Mouse (Mus musculus): ENCODE results near the gene Efcab6.

Gene Efcab6

GRCm38 (mm10) chr15:84058841-84059240 is 6.3 kb downstream of the Efcab6 start:
- no peak for DNase-seq (ENCODE audit: low spot score in 2 of 2)

DNA sequence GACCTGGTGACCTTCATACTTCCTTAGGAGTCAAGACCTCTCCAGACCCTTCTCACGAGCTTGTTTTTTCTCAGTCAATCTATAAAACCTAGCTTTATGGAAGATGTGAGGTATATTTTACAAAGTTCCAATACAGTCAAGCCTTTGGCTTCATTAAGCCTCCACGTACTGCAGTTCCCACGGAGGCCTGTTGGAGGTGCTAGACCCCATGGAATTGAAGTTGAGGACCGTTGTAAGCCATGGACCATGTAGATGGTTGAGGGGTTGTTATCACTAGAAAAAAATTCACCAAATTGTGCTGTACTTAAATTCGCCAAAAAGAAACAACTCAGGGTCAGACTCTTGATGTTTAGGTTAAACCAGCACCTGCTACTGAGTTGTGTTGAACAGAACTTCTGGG is 9.1 kb downstream of the Efcab6 start:
- no peak for DNase-seq (ENCODE audit: low spot score in 2 of 2)

- DNase-seq (ENCODE audit: low spot score in 2 of 2) = peak in 1 of 2 experiments; percentile 85
Observed at GRCm38 (mm10) chr15:84053859-84054258, 11.3 kb downstream of the Efcab6 start.

- DNase-seq (ENCODE audit: low spot score in 2 of 2) = no peak
Observed at GRCm38 (mm10) chr15:84053240-84053639, 11.9 kb downstream of the Efcab6 start.

DNA sequence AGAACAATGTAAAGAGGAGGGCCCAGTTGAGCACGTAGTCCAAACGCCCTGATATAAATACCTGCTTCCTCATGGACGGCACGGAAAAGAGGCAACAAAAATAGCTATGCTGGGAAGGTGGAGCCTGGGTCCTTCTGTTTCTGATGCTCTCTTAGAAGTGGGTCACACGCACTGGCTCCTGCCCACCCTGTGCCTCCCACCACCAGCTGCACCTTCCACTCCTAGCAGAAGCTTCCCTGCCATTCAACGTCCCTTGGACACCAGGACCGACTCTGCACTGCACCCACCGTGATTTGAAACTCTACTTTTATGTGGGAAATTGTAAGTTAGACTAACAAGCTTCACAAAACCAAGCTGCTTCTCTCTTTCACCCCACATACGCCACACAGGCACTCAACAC is 12.8 kb downstream of the Efcab6 start:
- DNase-seq (ENCODE audit: low spot score in 2 of 2) = no peak

DNA sequence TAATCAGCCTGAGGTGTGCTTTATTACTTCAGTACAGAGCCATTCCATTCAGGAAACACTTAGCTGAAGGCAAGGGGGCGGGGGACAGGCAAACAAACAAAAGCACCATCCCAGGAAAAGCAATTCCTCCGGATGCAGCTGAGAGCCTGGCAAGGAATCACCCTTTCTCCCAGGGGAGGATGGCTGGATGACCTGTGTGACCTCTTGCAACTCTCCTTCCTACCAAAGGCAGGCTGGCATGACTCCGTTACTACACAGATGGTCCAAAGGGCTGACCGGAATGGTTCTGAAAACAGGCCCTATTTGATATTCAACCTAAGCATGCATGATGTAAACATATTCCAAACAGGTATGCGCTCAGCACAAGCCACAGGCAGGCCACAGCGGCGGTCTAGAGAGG is 15.6 kb downstream of the Efcab6 start:
- no peak for DNase-seq (ENCODE audit: low spot score in 2 of 2)

DNA sequence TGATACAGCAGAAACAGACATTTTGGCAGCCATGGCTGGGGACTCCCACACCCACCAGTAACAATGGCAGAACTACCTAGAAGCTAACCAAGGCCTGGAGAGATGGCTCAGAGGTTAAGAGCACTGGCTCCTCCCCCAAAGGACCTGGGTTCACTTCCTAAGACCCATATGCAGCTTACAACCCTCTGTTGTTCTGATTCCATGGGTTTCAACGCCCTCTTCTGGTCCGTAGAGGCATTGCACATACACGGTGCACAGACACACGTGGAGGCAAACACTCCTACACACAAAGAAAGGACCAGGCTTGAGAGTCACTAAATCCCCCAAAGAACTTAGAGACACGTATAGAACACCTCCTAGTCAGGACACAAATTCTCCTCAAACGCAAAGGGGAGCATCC is 19.6 kb downstream of the Efcab6 start:
- DNase-seq (ENCODE audit: low spot score in 2 of 2) = no peak

- DNase-seq (ENCODE audit: low spot score in 2 of 2) = no peak
Observed at GRCm38 (mm10) chr15:84037067-84037466, 28.1 kb downstream of the Efcab6 start.

GRCm38 (mm10) chr15:84025651-84026050 is 39.5 kb downstream of the Efcab6 start:
- no peak for DNase-seq (ENCODE audit: low spot score in 2 of 2)

GRCm38 (mm10) chr15:84024851-84025250 is 40.3 kb downstream of the Efcab6 start:
- DNase-seq (ENCODE audit: low spot score in 2 of 2) = no peak

GRCm38 (mm10) chr15:84009366-84010083 is 55.7 kb downstream of the Efcab6 start:
- no peak for DNase-seq (ENCODE audit: low spot score in 2 of 2)

GRCm38 (mm10) chr15:84004306-84004705 is 60.9 kb downstream of the Efcab6 start:
- DNase-seq (ENCODE audit: low spot score in 2 of 2) = no peak

GRCm38 (mm10) chr15:83999071-83999470 is 66.1 kb downstream of the Efcab6 start:
- no peak for DNase-seq (ENCODE audit: low spot score in 2 of 2)

- no peak for DNase-seq (ENCODE audit: low spot score in 2 of 2)
Observed at GRCm38 (mm10) chr15:83998586-83998985, 66.6 kb downstream of the Efcab6 start.

DNA sequence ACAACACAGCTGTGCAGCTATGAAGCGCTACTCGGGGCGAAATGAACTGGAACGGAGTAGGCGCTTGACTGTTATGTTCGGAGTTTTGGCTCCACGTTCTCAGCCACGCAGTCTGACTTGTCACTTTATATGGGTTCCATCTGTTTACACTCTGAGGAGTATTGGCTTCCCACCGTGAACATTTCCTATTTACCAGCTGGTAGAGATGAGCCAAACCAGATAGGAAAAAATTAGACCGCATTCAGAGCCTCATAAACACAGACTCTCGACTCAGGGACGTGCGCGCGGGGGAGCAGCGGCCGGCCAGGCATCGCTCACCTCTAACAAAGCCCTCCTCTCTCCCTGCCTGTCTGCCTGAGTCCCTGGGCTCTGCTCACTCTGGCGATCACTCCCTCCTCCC is 67.1 kb downstream of the Efcab6 start:
- peak; percentile 69 to 80 for DNase-seq (ENCODE audit: low spot score in 2 of 2)

GRCm38 (mm10) chr15:83997550-83997949 is 67.6 kb downstream of the Efcab6 start:
- no peak for DNase-seq (ENCODE audit: low spot score in 2 of 2)

GRCm38 (mm10) chr15:83996864-83997263 is 68.3 kb downstream of the Efcab6 start:
- no peak for DNase-seq (ENCODE audit: low spot score in 2 of 2)

DNA sequence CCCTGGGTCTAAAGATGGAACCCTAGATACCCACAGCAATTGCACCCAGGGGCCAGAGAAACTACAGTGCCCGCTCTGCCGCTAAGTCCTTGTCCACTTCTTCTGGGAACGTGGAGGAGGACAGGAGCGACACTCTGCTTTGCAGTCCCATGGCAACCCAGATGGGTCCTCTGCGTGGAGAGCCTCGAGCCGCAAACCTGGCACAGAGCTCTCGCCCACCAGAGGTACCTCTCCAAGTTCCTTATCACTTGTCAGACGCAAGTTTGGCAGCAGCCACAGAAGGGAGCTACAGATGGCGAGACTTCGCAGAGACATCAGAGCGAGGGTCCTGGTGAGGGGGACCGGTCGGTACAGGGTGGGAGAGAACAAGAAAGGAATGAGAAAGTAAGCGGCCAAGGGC is 73.0 kb downstream of the Efcab6 start:
- DNase-seq (ENCODE audit: low spot score in 2 of 2) = peak in 1 of 2 experiments; percentile 60

GRCm38 (mm10) chr15:83991461-83991860 is 73.7 kb downstream of the Efcab6 start:
- no peak for DNase-seq (ENCODE audit: low spot score in 2 of 2)

DNA sequence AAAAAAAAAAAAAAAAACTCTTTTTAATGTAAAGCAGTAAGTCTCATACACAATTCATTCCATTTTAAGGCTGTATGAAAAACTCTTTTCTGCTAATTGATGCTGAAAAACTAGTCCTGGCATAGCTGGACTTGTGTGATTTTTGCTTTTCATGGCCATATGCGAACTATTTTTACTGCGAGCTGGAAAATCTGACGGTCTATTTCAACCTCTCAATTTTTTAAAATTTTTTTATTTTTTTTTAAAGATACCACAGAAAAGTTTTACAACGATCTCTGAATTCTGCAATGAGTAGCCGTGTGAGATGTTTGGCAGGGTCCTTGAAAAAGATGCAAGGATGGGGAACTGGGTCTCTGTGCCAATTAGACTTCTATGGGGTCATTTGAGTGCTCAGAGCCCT is 75.9 kb downstream of the Efcab6 start:
- DNase-seq (ENCODE audit: low spot score in 2 of 2) = no peak

DNA sequence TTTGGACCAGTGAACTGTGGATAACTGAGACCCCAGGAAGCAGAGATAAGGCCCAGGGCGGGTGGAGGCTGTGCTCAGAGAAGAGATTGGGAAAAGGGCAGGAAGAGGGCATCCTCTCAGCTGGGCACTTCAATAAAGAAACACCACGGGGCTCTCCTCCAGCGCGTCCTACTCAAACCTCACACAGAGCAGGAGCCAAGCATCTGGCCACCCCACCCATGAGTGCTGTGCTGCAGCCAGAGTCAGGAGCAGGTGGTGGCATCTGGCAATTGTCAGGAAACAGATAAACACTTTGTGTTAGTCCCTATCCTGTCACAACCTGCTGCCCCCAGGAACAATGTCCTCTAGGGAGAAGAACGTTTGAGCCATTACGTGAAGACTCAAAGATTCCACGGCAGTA is 77.1 kb downstream of the Efcab6 start:
- DNase-seq (ENCODE audit: low spot score in 2 of 2) = no peak

- DNase-seq (ENCODE audit: low spot score in 2 of 2) = no peak
Observed at GRCm38 (mm10) chr15:83982186-83982936, 82.8 kb downstream of the Efcab6 start.

- no peak for DNase-seq (ENCODE audit: low spot score in 2 of 2)
Observed at GRCm38 (mm10) chr15:83978865-83979264, 86.3 kb downstream of the Efcab6 start.

All from left cerebral cortex, adult 9 months (tissue).